Mouse (Mus musculus): Measurements from ENCODE around the gene Tbcel.

- TF ChIP-seq POLR2A (IDR thresholded peaks at IDR 0.05; ENCODE audit: low read depth, low read length) = no peak
- no peak for TF ChIP-seq CTCF (IDR thresholded peaks at IDR 0.05; ENCODE audit: extremely low read depth, insufficient read depth, insufficient read length, insufficient replicate concordance)
Measured at GRCm38 (mm10) chr9:42507022-42507421, 587 bp downstream of the Tbcel start.

Measured in spleen, adult 2 months (tissue).